20 mouse cellular contexts compared by ENCODE assay signal in genomic region chr7:141558946-141559345, GRCm38 (mm10). TPM values are rescaled to one million over a fixed set of nuclear protein-coding genes. Genes with fewer than 3 reads are reported as not detected.
A peak's percentile ranks its signal among the peaks of the same experiment; 100 is the strongest.
DNase-seq lines count a peak whose midpoint lies in the region; ATAC-seq lines count a peak whose summit lies in the region.
"Had no signal": no experiment of that assay in that cellular context is flagged by ENCODE, and none has a peak within 500 bp of the region (broad histone marks: within the 10 kb centered on the region; RNA-seq: fewer than 3 reads in every experiment).

No protein-coding gene starts in this region.

- ATAC-seq in erythroblast, adult 5-6 weeks (replicated peaks; ENCODE audit: low FRiP score, poor library complexity, severe bottlenecking), result peak; percentile 66
- ATAC-seq in liver, embryonic 15.5 days (ENCODE audit: insufficient read depth), result peak; percentile 70
- no peak for ATAC-seq in midbrain, embryonic 15.5 days (replicated peaks)
- ATAC-seq: forebrain, embryonic 13.5 days; hindbrain, embryonic 16.5 days had no signal

- peak overlapping the region; percentile 92 for H3K4me2 ChIP-seq in liver, embryonic 15.5 days
- H3K4me2 ChIP-seq in midbrain, embryonic 15.5 days, result no peak overlapping the region
- H3K4me2 ChIP-seq: embryonic facial prominence, embryonic 15.5 days; forebrain, embryonic 13.5 days had no signal

- H3K9ac ChIP-seq in liver, embryonic 15.5 days, result peak overlapping the region; percentile 55
- no peak overlapping the region for H3K9ac ChIP-seq in midbrain, embryonic 15.5 days
- H3K9ac ChIP-seq: embryonic facial prominence, embryonic 15.5 days; forebrain, embryonic 13.5 days had no signal

- peak overlapping the region; percentile 28; the same call in 1 of the 2 replicates for H3K4me3 ChIP-seq in liver, embryonic 15.5 days (replicated peaks)
- no peak overlapping the region for H3K4me3 ChIP-seq in midbrain, embryonic 15.5 days
- H3K4me3 ChIP-seq in embryonic facial prominence, embryonic 10.5 days, result no peak overlapping the region
- H3K4me3 ChIP-seq: embryonic facial prominence, embryonic 15.5 days; forebrain, embryonic 13.5 days; layer of hippocampus, adult 2 months had no signal

- H3K4me1 ChIP-seq in liver, embryonic 15.5 days (replicated peaks), result peaks cover 73% of the 10 kb centered on the region
- peaks cover 14% of the 10 kb centered on the region for H3K4me1 ChIP-seq in midbrain, embryonic 15.5 days
- peaks cover 20% of the 10 kb centered on the region for H3K4me1 ChIP-seq in embryonic facial prominence, embryonic 10.5 days

- H3K27ac ChIP-seq in liver, embryonic 15.5 days (replicated peaks), result peak overlapping the region; percentile 98
- H3K27ac ChIP-seq in midbrain, embryonic 15.5 days, result no peak overlapping the region
- no peak overlapping the region for H3K27ac ChIP-seq in embryonic facial prominence, embryonic 10.5 days (replicated peaks)
- H3K27ac ChIP-seq: embryonic facial prominence, embryonic 15.5 days; forebrain, embryonic 13.5 days; layer of hippocampus, adult 2 months had no signal

- DNase-seq in spleen, postnatal 36 days (ENCODE audit: low spot score in 2 of 2), result peak; percentile 28 to 70
- no peak for DNase-seq in spleen, adult 18-20 months
- DNase-seq in urinary bladder, postnatal 36 days (ENCODE audit: low spot score in 2 of 2), result no peak
- DNase-seq in embryonic facial prominence, embryonic 10.5 days (ENCODE audit: low spot score), result no peak
- DNase-seq: cerebellum, adult 8-10 months; heart, postnatal 4 days; kidney, adult 11 months; kidney, postnatal 10 days; left cerebral cortex, postnatal 4 days; lung, adult 18-20 months; lung, postnatal 36 days; midbrain, embryonic 14.5 days; thymus, postnatal 4 days had no signal

- H3K9me3 ChIP-seq in liver, embryonic 15.5 days (replicated peaks), result no peaks in the 10 kb centered on the region
- no peaks in the 10 kb centered on the region for H3K9me3 ChIP-seq in midbrain, embryonic 15.5 days
- H3K9me3 ChIP-seq in embryonic facial prominence, embryonic 10.5 days, result no peaks in the 10 kb centered on the region
- H3K9me3 ChIP-seq: embryonic facial prominence, embryonic 15.5 days; forebrain, embryonic 13.5 days had no signal

- no peaks in the 10 kb centered on the region for H3K36me3 ChIP-seq in liver, embryonic 15.5 days (replicated peaks)
- no peaks in the 10 kb centered on the region for H3K36me3 ChIP-seq in midbrain, embryonic 15.5 days (replicated peaks)
- H3K36me3 ChIP-seq in embryonic facial prominence, embryonic 10.5 days (replicated peaks), result no peaks in the 10 kb centered on the region
- H3K36me3 ChIP-seq: embryonic facial prominence, embryonic 15.5 days had no signal

- H3K27me3 ChIP-seq in liver, embryonic 15.5 days, result no peaks in the 10 kb centered on the region
- H3K27me3 ChIP-seq in midbrain, embryonic 15.5 days (replicated peaks), result no peaks in the 10 kb centered on the region
- no peaks in the 10 kb centered on the region for H3K27me3 ChIP-seq in embryonic facial prominence, embryonic 10.5 days (replicated peaks; ENCODE audit: low read depth, poor library complexity, severe bottlenecking)
- H3K27me3 ChIP-seq: embryonic facial prominence, embryonic 15.5 days had no signal

RNA-seq across cellular contexts. Expression of gene Ap2a2, which starts 3.0 kb away (rescaled TPM):
- total RNA-seq in erythroblast, adult 5-6 weeks (2015; ENCODE audit: low replicate concordance), result 39.9 and 43.4 TPM in 2 replicates
- total RNA-seq in erythroblast, adult 5-6 weeks (2017; ENCODE audit: low replicate concordance), result 59.3 and 64.1 TPM in 2 replicates
- 67.6 and 73.8 TPM in 2 replicates for polyA plus RNA-seq in liver, embryonic 15.5 days (2015; fragmentation: Nextera tagmentation; extraction: Ambion mirVana)
- polyA plus RNA-seq in midbrain, embryonic 15.5 days (2015; fragmentation: Nextera tagmentation; extraction: Ambion mirVana), result 132 and 135 TPM in 2 replicates
- 98.1 and 99.2 TPM in 2 replicates for polyA plus RNA-seq in embryonic facial prominence, embryonic 10.5 days (2016; fragmentation: Nextera tagmentation; extraction: Ambion mirVana)

RNA-seq across cellular contexts. Expression of gene Chid1, which starts 19.3 kb away (rescaled TPM):
- total RNA-seq in erythroblast, adult 5-6 weeks (2015; ENCODE audit: low replicate concordance), result 4.0 and 7.5 TPM in 2 replicates
- total RNA-seq in erythroblast, adult 5-6 weeks (2017; ENCODE audit: low replicate concordance), result 7.5 and 8.1 TPM in 2 replicates
- 25.2 and 27.9 TPM in 2 replicates for polyA plus RNA-seq in liver, embryonic 15.5 days (2015; fragmentation: Nextera tagmentation; extraction: Ambion mirVana)
- polyA plus RNA-seq in midbrain, embryonic 15.5 days (2015; fragmentation: Nextera tagmentation; extraction: Ambion mirVana), result 44.1 and 44.6 TPM in 2 replicates
- 23.8 and 24.3 TPM in 2 replicates for polyA plus RNA-seq in embryonic facial prominence, embryonic 10.5 days (2016; fragmentation: Nextera tagmentation; extraction: Ambion mirVana)

Comparison
In these comparisons a context has a peak if more than half of its experiments do, and no peak if none do; other contexts are left out.
1. DNase-seq: peak in spleen, postnatal 36 days (2 of 2); none in spleen, adult 18-20 months (0 of 2), urinary bladder, postnatal 36 days (0 of 2) and embryonic facial prominence, embryonic 10.5 days (single experiment).